Mouse (Mus musculus) induced T-regulatory cell, adult 2 months (primary cell): Measurements from ENCODE around the gene Erh.

Experiments used
- DNase-seq: peaks from one replicate; pipeline ENCODE4 v3.0.0-alpha.2; 2012; ENCODE audit warnings: low read depth

Erh gene

DNA sequence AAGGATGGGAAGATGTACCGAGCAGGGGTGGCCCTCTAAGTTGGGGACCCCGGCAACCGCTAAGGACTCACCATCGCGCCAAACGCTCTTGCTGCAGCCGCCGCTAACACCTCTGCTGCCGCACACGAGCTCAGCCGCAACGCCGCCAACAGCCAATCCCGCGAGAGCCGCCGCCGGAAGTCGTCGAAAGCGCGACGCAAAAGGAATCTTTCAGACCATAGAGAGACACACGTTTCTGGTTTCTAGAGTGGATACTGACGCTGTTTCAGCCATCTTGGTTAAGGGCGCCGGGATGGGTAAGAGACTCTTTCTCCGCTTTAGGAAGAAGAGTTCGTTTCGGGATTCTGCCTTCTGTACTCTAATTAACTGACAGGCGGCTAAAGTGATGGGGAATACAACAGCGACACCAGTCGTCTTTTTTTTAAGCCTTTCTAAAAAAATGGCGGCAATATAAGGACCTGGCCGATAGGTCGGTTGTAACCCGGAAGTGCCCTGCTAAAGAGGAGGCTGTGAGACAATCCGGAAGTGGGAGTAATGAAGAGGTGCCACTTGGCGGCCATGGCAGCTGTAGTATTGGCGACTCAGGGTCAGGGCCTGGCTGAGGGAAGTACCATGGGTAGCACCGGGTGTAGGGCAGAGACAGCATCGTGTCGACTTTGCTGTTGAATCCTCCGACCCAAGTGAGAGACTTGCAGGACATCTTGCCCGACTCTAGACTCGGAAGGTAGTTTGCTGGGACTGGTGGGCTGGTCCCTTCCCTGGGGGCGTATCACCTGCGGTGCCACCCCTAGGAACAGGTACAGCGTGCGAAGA is at the start of gene Erh, which contains the start of gene Slc39a9:
TSS of gene Erh (minus strand) at position 649 of the 813 bp plus-strand sequence.
TSS of gene Slc39a9 (plus strand) at position 191 of the 813 bp plus-strand sequence.
- peak; percentile 97 for DNase-seq

DNA sequence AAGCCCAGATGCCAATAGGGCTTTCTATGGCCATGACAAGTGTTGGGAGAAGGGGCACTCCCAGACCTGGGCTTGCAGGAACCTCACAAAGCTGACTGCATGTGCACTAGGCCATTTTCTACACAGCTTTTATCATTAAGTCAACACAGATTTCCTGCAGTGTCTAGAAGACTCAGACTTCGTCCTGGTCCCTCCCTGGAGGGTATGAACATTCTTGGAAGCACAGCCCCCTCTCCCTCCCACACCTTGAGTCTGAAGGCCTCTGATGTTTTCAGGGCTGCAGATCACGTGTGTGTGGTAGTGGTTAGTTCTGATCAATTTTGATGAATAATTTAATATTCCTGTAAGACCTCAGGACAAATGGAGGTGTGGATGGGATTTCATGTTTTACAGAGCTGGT is 49.6 kb upstream of the Erh start:
- no peak for DNase-seq

DNA sequence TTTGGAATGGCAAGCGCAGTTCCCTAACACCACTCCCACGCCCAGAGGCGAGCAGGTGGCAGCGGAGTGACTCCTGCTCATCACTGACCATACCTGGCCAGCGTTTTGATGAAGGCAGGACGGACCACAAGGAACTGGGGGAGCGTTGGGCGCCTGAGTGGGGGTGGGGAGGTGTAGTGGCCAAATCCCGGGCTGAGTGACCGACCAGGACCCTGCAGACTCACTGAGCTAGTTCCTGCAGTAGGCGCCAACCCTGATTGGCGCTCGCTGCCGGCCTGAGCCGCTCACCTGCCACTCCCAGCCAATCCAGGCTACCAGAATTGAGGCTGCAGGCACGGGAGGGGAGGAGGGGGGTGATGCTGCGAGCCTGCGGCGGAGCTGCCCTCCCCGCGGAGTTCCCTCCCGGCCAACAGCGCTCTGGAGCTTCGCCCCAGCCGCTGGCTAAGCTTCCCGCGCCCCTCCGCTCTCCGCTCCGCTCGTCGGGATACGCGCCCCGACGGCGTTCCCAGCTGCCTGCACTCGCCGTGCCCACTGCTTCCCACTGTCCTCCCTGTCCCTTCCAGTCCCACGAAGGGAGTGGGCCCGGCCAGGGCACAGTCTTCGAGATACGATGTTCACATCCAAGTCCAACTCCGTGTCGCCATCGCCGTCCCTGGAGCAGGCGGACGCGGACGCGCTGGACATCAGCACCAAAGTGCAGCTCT is 48.3 kb upstream of the Erh start, which contains the start of gene Plekhd1:
TSS of gene Plekhd1 (plus strand) at position 323 of the 704 bp plus-strand sequence.
- no peak for DNase-seq

DNA sequence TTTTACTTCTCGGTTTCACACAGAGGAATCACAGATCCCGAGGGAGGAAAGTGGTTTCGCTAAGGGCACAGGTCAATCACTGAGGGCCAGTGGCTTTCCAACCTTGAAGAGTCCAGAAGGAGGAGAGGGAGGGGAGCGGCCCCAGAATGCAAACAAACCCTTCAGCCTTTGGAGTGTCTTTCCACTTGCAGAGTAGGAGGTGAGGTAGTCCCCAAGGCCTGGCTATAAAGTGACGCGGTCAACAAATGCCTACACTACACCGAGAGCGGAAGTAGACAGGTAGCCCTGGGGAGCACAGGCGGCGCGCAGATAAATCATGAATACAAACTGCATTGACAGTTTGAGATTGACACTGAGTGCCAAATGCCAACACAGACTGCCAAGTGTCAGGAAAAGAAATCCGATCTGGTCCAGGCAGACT is 47.5 kb upstream of the Erh start:
- DNase-seq, result no peak

DNA sequence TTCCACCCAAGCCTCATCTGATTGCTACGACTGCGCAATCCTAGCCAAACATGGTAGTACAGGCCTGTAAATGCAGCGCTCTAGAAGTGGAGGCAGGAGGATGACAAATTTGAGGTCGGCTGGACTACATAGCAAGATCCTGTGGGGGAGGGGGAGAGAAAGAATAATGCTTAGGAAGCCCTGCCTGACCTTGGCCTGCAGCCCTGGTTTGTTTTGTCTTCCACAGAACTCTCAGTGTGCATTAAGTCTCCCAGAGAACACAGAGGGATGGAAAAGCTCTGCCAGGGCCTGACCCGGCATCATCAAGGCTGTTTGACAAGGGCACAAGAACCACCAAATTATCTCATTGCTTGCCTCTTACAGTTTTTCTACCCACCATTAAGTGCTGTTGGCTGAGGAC is 45.6 kb upstream of the Erh start:
- no peak for DNase-seq

DNA sequence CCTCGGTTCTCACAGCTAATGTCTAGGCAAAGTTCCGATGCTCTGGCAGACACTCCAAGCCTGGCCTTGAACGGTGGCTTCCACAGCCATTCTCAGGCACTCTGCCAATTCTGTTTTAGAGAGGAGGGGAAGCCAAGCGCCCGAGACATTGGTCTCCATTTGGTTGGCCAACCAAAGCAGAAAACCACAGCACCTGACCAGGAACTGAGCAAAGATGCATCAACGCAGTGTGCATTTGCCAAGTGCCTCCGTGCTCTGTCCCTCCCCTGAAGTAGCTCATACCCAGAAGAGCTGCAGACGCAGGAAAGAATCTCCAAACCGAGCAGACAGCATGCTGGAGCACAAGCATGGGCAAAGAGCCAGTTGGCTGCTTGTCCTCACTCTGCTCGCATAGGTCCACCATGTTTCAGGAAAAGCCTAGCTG is 43.7 kb upstream of the Erh start:
- no peak for DNase-seq

DNA sequence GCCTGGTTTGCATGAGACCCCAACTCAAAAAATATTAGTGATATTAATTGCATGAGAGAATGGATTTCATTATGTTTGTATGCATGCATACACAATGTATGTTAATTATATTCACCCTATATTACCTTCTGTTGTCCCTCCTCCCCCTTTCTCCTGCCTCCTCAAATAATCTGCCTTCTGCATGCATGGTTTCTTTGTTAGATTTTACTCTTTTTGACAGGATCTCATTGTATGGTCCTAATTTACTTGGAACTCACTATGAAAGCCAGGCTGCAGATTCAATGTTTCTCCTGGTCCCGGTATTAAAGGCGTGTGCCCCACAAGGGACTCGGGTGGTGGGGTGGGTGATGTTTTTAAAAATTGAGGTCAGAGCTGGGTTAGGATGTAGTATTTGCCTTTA is 40.2 kb upstream of the Erh start:
- no peak for DNase-seq

DNA sequence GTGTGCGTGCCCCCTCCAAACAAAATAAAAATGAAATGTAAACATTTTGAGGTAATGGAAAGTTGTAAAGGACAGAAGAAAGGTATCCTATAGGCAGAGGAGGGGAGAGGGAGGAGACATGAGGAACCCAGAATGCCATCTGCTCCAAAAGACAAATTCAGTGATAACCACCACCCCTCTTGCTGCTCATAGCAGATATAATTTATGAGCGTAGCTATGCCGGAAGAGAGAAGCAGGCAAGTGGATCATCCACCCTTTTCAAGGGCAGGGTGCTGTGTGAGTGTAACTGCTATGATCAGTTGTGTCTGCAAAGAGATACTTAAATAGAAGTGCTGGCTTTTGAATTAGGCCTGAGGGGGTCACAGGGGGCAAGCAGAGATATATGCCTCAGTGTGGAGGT is 39.4 kb upstream of the Erh start:
- no peak for DNase-seq

DNA sequence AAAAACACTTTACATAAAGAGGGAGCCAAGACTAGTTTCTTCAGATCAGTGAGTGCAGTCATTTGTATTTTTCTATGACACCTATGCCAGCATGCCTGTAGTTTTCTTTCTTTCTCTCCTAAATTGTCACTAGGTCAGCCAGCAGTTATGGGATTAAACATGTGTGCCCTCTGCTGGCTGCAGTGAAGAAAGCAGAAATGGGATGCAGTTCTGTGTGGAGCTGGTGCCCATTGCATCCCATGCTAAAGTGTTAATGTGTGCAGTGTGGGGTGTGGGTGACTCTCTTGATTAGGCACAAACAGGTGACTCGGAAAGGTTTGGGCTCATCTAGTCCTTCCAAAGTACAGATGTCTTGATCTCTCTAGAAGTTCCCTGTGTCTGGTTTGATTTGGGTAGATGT is 37.2 kb upstream of the Erh start:
- DNase-seq, result peak; percentile 41

DNA sequence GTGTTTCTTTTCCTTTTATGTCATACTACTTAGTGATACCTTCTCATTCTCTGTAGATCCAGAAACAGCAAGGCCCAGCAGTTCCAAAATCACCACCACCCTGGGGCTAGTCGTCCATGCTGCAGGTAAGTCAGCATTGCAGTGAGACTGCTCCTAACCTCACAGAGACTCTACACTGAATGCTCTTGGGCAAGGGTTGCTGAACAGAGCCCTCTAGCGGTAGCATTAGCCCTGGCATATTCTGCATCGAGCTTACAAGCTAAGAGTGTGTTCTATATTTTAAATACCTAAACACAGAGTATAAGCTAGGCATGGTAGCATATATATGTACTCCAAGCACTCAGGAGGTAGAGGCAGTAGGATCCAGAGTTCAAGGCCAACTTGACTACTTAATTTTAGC is 29.0 kb upstream of the Erh start:
- DNase-seq, result peak; percentile 67

DNA sequence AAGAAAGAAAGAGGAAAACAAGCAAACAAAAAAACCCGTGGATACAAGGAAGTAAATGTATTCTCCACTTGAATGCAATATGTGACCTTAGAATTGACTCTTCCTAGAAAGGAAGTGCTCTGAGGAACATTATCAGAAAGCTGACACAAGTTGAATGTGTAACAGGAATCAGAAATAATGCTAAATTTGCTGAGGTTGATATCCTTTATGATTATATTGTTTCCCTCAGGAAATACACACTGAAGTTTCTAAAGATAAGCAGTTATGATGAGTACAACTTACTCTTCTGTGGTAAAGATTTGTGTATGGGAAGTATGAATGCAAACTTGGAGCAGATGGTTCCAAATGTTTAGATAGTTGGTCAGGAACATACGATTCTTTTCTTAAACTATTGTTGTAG is 24.2 kb upstream of the Erh start:
- no peak for DNase-seq

DNA sequence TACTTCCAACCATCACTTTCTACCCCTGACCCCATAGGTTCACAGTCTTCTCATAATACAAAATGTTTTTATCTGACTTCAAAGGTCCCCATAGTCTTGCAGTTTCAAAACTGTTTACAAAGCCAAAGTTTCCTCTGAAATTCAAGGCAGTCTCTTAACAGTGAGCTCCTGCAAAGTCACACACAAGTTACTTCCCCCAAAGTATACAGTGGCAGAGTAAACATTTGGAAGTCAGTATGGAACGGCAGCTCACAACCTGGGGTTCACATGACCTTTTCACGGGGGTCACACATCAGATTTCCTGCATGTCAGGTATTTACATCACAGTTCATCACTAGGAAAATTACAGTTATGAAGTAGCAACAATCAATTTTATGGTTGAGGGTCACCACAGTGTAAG is 19.8 kb upstream of the Erh start:
- no peak for DNase-seq

DNA sequence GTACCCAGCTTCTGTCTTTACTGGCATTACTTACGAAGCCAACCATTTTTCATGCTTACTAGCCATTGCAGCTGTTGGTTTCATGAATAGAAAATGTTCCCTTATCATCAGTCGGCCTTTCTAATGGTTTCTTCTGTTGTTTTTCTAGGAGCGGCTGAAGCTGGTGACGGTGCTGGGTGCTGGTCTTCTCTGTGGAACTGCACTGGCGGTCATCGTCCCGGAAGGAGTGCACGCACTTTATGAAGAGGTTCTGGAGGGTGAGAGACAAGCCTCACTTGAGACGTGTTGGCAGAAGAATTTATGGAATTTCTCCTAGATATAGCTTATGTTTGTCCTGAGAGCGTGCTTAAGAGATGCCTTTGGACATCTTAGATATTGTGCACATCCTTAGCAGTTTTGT is 18.2 kb upstream of the Erh start:
- no peak for DNase-seq

DNA sequence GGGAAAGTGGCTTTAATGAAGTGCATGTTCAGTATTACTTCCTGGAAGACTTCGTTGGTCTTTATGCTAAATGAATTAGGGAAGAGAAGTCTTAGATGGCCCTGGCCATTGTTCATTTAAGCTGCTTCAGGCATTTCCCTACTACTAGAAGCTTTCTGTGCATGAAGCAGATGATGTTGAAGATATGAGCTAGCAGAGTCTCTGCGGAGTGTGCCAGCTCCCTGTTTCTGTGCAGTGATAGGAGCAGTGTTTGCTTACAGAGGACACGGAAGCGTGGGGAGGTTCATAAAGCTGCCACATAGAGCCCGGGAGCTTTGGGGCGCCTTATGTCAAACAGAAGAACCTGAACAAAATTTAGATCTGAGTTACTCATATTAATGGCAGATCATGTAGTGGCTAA is 14.5 kb upstream of the Erh start:
- no peak for DNase-seq

DNA sequence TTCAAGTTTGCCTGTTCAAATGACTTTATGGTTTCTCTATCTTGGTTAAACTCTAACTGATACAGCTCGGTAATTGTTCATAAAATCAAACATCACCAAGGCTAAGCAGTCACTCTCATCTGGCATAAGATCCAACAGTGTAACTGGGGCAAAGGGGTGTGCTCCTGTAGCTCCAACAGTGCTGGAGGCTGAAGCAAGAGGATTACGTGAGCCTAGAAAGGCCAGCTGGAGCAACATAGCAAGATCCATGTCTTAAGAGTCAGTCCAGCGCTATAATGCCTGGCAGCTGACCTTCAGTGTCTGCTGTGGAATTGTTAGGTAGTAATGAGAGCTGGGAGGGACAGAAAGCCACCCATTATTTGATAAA is 10.5 kb upstream of the Erh start:
- DNase-seq, result no peak

DNA sequence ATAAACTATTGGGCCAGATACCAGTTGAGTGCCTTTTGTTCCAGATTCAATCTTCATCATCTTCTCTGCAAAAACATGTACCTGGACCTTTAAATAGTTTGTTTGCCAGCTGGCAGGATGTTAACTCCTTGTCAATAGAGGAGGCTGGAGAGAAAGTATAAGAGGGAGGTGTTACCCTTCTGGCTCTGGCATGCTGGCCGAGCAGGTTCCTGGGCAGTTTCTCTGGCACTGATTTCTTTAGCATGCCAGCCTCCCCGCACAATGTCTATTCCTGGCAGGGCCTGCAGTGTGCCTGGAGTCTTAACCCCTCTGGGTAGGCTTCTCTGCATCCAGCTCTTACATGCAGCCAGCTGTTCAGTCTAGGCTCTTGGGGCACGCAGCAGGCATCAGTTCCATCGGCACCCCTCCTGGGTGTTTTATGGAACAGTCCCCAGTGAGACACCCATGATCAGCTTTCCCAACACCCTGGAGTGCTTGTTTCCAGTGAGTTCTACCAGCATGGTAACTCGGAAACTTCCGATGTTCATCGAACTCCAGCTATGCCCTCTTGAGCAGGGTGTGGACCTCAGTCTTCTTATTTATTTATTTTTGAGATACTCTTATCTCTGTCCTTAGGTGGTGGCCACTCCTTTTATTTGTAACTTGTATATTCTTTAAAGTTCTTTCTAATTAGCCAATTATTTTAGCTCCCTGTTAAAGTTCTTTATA is 10.0 kb upstream of the Erh start:
- DNase-seq, result no peak

DNA sequence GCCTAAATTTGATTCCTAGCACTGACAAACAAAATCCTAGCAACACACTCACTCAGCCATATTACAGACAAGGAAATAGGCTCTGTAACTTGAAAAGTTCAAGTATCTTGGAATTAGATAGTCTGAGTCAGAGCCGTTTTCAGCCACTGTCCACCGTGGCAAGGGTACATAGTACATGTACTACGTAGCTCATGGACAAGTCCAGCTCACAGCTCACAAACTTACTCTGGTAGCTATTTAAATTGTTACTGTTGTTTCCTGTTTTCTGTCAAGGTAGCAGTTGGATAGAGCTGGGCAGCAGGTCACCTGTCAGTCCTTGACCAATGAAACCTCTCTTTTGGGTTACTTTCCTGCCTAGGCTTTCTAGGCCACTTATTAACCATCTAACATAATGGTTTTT is 2.2 kb upstream of the Erh start:
- DNase-seq, result no peak

DNA sequence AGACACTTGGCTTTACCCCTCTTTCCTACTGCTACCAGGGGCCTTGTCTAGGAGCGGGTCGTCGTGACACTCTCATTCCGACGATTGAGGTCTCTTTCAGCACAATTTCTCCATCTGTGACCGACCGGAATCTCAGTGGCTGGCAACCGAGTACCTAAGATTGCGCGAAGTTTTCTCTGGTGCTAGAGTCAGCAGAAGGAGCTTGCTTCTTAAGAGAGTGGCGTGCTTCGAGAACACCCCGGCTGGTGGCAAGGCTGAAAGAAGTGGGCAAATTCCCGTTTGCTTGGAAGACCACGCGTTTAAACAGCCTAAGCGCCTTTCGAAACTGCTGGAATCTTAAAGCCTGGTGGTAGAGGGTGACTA is 346 bp upstream of the Erh start:
- no peak for DNase-seq

DNA sequence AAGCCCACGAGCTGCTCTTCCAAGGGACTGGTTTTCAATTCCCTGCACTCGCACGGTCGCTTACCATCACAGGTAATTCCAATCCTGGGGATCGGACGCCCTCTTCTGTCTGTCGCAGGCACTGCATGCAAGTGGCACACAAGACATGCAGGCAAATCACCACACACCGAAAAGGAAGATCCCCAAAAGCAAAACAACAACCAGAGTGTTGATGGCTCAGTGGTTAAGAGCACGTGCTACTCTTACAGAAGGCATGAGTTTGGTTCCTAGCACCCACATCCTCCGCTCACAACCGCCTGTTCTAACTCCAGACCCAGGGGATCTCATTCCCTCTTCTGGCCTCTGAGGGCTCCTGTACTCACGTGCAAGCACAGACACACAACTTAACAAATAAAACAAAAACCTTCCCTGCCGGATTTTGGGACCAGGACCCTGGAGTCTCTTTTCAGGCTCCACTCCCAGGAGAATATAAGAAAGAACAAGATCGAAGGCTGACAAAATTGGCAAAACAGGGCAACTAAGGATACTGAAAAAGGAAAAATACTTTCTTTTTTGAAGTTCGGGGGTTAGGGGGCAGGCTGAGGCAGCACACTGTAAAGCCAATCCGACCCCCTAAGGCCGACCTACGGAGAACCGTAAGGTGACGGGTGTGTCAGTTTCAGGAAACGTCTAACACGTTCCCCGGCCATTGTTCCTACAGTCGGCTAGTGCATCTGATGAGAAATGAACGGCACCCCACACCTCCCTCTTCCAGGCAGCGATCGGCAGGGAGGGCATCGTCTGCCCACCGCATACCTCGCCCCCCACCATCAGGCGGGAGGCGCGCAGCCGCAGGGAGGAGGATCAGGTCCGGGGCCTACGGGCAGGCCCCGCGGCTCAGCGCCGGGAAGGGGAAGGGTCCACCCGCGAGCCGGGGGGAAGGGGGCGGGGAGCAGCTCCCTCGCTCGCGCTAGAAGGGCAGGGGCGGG is 1.1 kb downstream of the Erh start:
- DNase-seq, result peak; percentile 87

DNA sequence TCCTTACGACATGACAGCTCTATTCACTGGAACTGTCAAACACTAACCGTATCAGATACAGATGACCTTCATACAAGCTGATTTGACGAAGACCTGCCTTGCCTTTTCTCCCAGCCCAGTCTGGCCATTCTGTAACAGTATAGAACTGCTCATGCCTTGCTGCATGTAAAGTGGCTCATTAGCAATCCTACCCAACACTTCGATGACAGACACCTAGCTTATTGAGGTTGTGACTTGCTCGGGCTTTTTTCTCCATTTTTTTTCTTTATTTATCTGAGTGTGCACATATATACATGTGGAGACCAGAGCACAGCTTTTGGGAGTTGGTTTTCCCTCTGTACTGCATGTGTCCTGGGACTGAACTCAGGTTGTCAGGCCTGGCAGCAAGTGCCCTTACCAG is 12.4 kb downstream of the Erh start:
- DNase-seq, result no peak

DNA sequence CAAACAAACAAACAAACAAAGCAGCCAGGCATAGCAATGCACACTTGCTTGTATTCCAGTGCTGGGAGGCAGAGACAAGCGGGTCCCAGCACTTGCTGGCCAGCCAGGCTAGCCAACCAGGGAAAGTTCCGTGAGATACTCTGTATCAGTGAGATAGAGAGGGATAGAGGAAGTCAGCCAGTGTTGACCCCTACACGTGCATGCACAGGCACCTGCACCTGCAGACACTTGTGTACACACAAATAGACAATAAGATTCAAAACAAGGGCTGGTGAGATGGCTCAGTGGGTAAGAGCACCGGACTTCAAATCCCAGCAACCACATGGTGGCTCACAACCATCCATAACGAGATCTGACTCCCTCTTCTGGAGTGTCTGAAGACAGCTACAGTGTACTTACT is 23.6 kb downstream of the Erh start:
- no peak for DNase-seq
